Mouse (Mus musculus) heart, embryonic 16.5 days (tissue): ENCODE results near the gene Ttll8. TPM values are rescaled to one million over a fixed set of nuclear protein-coding genes. Genes with fewer than 3 reads are reported as not detected.

ENCODE experiments used
- ATAC-seq: fragments of 200-750 bp; cut with Nextera tagmentation; replicated peaks from 2 replicates; pipeline ENCODE4 v1.8.0; 2017; ENCODE audit warnings: moderate number of reproducible peaks; ENCODE audit not compliant: insufficient read depth, low FRiP score; ENCODE audit errors: extremely low read depth
- H3K27ac ChIP-seq: fragments of 300-500 bp; sonication (generic); 2 replicates; pipeline ENCODE4 v1.5.1; 2014; ENCODE audit warnings: mild to moderate bottlenecking, low read length, control low read depth, moderate library complexity
- H3K27me3 ChIP-seq: fragments of 300-500 bp; sonication (generic); 2 replicates; pipeline ENCODE4 v1.6.1; 2014; ENCODE audit warnings: low read length, mixed read lengths; ENCODE audit not compliant: control insufficient read depth, insufficient read depth
- H3K36me3 ChIP-seq: fragments of 300-500 bp; sonication (generic); 2 replicates; pipeline ENCODE4 v1.6.1; 2014; ENCODE audit not compliant: control insufficient read depth, insufficient read depth
- H3K4me1 ChIP-seq: fragments of 300-500 bp; sonication (generic); 2 replicates; pipeline ENCODE4 v1.6.1; 2014; ENCODE audit warnings: low read length, mixed read lengths; ENCODE audit not compliant: control insufficient read depth, insufficient read depth
- H3K4me2 ChIP-seq: fragments of 300-500 bp; sonication (generic); 2 replicates; pipeline ENCODE4 v1.6.1; 2014; ENCODE audit warnings: low read depth, mild to moderate bottlenecking, control low read depth, low read length
- H3K4me3 ChIP-seq: fragments of 300-500 bp; sonication (generic); 2 replicates; pipeline ENCODE4 v1.5.1; 2014; ENCODE audit warnings: mild to moderate bottlenecking, control low read depth, low read length
- H3K9ac ChIP-seq: fragments of 300-500 bp; sonication (generic); 2 replicates; pipeline ENCODE4 v1.6.1; 2014; ENCODE audit warnings: low read length, control low read depth
- H3K9me3 ChIP-seq: fragments of 300-500 bp; sonication (generic); replicated peaks from 2 replicates; pipeline ENCODE4 v1.6.1; 2016; ENCODE audit warnings: low read length; ENCODE audit not compliant: control insufficient read depth
- WGBS: fragments of 180-500 bp; shearing (Covaris S2); extraction: QIAGEN DNeasy Blood & Tissue Kit; methylation state at CpG from one replicate; pipeline ENCODE4 v1.1.7; 2014; 5-methylcytosine and 5-hydroxymethylcytosine counted together
- polyA plus RNA-seq: library from polyadenylated mRNA; unstranded; fragments of >200 nt; fragmentation: Nextera tagmentation; extraction: Ambion mirVana; gene quantifications from 2 replicates; pipeline ENCODE4 v1.2.1, GENCODE M21; 2015

Gene Ttll8
- polyA plus RNA-seq, 1 experiment from 2014 or later, result not detected

GRCm38 (mm10) chr15:88867368-88868023, 86.7 kb downstream of the Ttll8 start:
- Histone ChIP-seq H3K9me3 (no peaks in the 10 kb centered on the region), H3K27ac (peak overlapping the region; percentile 95), H3K4me1 (peaks cover 42% of the 10 kb centered on the region), H3K36me3 (peaks cover 10% of the 10 kb centered on the region), H3K27me3 (no peaks in the 10 kb centered on the region), H3K4me3 (no peak overlapping the region), H3K4me2 (peak overlapping the region; percentile 48), H3K9ac (peak overlapping the region; percentile 44; the same call in 1 of the 2 replicates)
- peak; percentile 39 for ATAC-seq
- WGBS, result 17% methylated on average over 5 of the region's 5 CpGs

GRCm38 (mm10) chr15:88866934-88867356, 87.3 kb downstream of the Ttll8 start:
- Histone ChIP-seq H3K36me3 (peaks cover 10% of the 10 kb centered on the region), H3K4me2 (peak overlapping the region; percentile 20), H3K4me3 (no peak overlapping the region), H3K9me3 (no peaks in the 10 kb centered on the region), H3K9ac (peak overlapping the region; percentile 44; the same call in 1 of the 2 replicates), H3K4me1 (peaks cover 42% of the 10 kb centered on the region), H3K27me3 (no peaks in the 10 kb centered on the region), H3K27ac (peak overlapping the region; percentile 95)
- ATAC-seq, result no peak
- 31% methylated on average over 7 of the region's 7 CpGs for WGBS

- WGBS, result 54% methylated on average over 4 of the region's 4 CpGs
- peak overlapping the region; percentile 44 for H3K9ac ChIP-seq
- H3K4me2 ChIP-seq, result peak overlapping the region; percentile 17
Observed at GRCm38 (mm10) chr15:88865888-88866695, 88.1 kb downstream of the Ttll8 start.

GRCm38 (mm10) chr15:88865061-88865460, 89.2 kb downstream of the Ttll8 start:
- H3K4me1 ChIP-seq, result peaks cover 47% of the 10 kb centered on the region
- H3K4me3 ChIP-seq, result peak overlapping the region; percentile 74
- peak overlapping the region; percentile 91 for H3K9ac ChIP-seq
- no peak for ATAC-seq
- H3K27ac ChIP-seq, result peak overlapping the region; percentile 94
- no peaks in the 10 kb centered on the region for H3K9me3 ChIP-seq
- WGBS, result 73% methylated on average over 14 of the region's 14 CpGs
- peak overlapping the region; percentile 85 for H3K4me2 ChIP-seq
- H3K27me3 ChIP-seq, result no peaks in the 10 kb centered on the region
- H3K36me3 ChIP-seq, result peaks cover 10% of the 10 kb centered on the region

More at GRCm38 (mm10) chr15:88865888-88866695, 88.1 kb downstream of the Ttll8 start:
- no peaks in the 10 kb centered on the region for H3K27me3 ChIP-seq
- peaks cover 10% of the 10 kb centered on the region for H3K36me3 ChIP-seq
- peaks cover 47% of the 10 kb centered on the region for H3K4me1 ChIP-seq
- H3K4me3 ChIP-seq, result no peak overlapping the region
- H3K27ac ChIP-seq, result peak overlapping the region; percentile 95
- H3K9me3 ChIP-seq, result no peaks in the 10 kb centered on the region
- no peak for ATAC-seq

GRCm38 (mm10) chr15:88864270-88865030, 89.8 kb downstream of the Ttll8 start:
- WGBS, result 26% methylated on average over 22 of the region's 22 CpGs
- Histone ChIP-seq H3K36me3 (peaks cover 10% of the 10 kb centered on the region), H3K4me1 (peaks cover 47% of the 10 kb centered on the region), H3K9ac (peak overlapping the region; percentile 91), H3K9me3 (no peaks in the 10 kb centered on the region), H3K27me3 (no peaks in the 10 kb centered on the region), H3K27ac (peak overlapping the region; percentile 94), H3K4me2 (peak overlapping the region; percentile 85), H3K4me3 (peak overlapping the region; percentile 74)
- ATAC-seq, result no peak; the same call in 1 of the 2 replicates

- no peaks in the 10 kb centered on the region for H3K9me3 ChIP-seq
- peak; percentile 72 for ATAC-seq
- H3K27me3 ChIP-seq, result no peaks in the 10 kb centered on the region
- under 1% methylated on average over 26 of the region's 39 CpGs for WGBS
- H3K9ac ChIP-seq, result peak overlapping the region; percentile 91
- H3K27ac ChIP-seq, result peak overlapping the region; percentile 94
- H3K4me2 ChIP-seq, result peak overlapping the region; percentile 85
- peak overlapping the region; percentile 74 for H3K4me3 ChIP-seq
- peaks cover 10% of the 10 kb centered on the region for H3K36me3 ChIP-seq
- peaks cover 47% of the 10 kb centered on the region for H3K4me1 ChIP-seq
Observed at GRCm38 (mm10) chr15:88863695-88864231, 90.5 kb downstream of the Ttll8 start.

GRCm38 (mm10) chr15:88862881-88863694, 91.1 kb downstream of the Ttll8 start:
- Histone ChIP-seq H3K4me3 (peak overlapping the region; percentile 74), H3K36me3 (peaks cover 10% of the 10 kb centered on the region), H3K27me3 (no peaks in the 10 kb centered on the region), H3K4me2 (peak overlapping the region; percentile 85), H3K9ac (peak overlapping the region; percentile 91), H3K9me3 (no peaks in the 10 kb centered on the region), H3K27ac (peak overlapping the region; percentile 94), H3K4me1 (peaks cover 44% of the 10 kb centered on the region)
- no peak for ATAC-seq
- WGBS, result under 1% methylated on average over 98 of the region's 98 CpGs
